Mouse (Mus musculus) gastrocnemius, postnatal 25 days (tissue): Measurements from ENCODE around the gene Atg5. TPM values are rescaled to one million over a fixed set of nuclear protein-coding genes. Genes with fewer than 3 reads are reported as not detected.
A peak's percentile ranks its signal among the peaks of the same experiment; 100 is the strongest.
"Not testable (repeated sequence)": the region's sequence is repeated elsewhere in the genome, so short reads cannot be mapped to it uniquely, and the experiment has no call there.

Experiments used
- DNase-seq: peaks from one replicate; pipeline ENCODE4 v3.0.0; 2022
- long read RNA-seq, 2 experiments: library from polyadenylated mRNA; stranded (forward); transcript quantifications; one replicate each; pipeline ENCODE4 v2.0.0; 2021
- total RNA-seq, 2 experiments: library from RNA; stranded (reverse); gene quantifications; 1 replicate in 1 of 2; 2 replicates in 1 of 2; pipeline ENCODE4 v1.2.3; 2021

Gene Atg5
- total RNA-seq: 10 to 100 TPM in 1 of 2 experiments, 1 to 10 TPM in 1; 9.7 to 10.9 TPM
- long read RNA-seq, experiment 1, transcript Atg5-201 (8 exons, 2,352 nt): major isoform, 6 of 14 reads
- long read RNA-seq, experiment 1, partial matches to known transcripts: 3 of 14 reads
- long read RNA-seq, experiment 1, other reads (novel, unspliced or antisense): 5 of 14 reads
- long read RNA-seq, experiment 2, transcript Atg5-201 (8 exons, 2,352 nt): major isoform, 12 of 16 reads
- long read RNA-seq, experiment 2, partial matches to known transcripts: 2 of 16 reads
- long read RNA-seq, experiment 2, other reads (novel, unspliced or antisense): 2 of 16 reads

GRCm38 (mm10) chr10:44268145-44268860 lies at the start of gene Atg5:
Gene Atg5 (plus strand): TSS chr10:44268358.
- DNase-seq: peak; percentile 97

DNA sequence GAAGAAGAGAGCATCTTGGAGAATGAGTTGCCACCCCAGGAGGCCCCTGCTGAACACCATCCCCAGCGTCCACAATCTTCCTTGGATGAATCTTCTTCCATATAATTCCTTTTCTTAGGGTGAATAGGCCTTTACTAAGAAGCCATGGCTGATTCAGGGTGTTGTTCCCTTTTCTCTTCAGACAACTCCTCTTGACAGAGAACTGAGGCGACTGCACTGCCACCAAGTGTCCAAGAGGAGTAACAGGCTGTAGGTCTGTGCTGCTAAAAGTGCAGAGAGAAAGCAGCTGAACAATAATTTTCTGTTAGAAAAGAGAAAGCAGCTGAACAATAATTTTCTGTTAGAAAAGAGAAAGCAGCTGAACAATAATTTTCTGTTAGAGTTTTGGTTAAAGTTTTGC lies 49.1 kb upstream of the Atg5 start:
- not testable (repeated sequence) for DNase-seq

- DNase-seq: no peak
Measured at GRCm38 (mm10) chr10:44224345-44224744, 43.8 kb upstream of the Atg5 start.

DNA sequence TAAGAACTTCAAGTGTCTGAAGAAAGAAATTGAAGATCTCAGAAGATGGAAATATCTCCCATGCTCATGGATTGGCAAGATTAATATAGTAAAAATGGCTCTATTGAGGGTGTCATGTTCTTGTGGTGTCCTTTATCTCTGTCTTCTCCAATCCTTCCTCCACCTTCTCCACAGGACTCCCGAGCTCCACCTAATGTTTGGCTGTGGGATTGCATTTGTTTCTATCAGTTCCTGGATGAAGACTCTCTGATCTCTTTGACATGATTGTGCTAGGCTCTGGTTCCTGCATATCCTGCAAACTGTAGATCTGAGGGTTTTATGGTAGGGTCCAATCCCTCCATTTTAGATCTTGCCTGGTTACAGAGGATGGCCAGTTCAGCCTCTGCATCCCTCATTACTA lies 34.8 kb upstream of the Atg5 start:
- not testable (repeated sequence) for DNase-seq

DNA sequence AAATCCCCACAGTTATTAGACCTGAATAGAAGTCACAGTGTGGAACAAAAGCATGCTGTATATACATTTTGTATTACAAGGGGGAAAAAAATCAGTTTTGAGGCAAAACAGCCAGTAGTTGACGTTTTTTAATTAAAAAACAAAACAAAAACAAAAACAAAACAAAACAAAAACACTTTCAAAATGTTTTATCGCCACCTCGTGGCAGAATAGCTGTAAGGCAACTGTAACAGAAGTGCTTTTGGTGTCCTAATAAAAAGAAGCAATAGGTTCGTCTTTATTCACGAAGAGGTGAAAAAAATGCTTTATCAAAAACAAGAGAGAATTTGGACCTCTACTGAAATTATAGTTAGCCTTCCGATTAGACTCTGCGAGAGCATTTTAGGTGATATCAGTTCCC lies 32.9 kb upstream of the Atg5 start:
- DNase-seq: not testable (repeated sequence)

DNA sequence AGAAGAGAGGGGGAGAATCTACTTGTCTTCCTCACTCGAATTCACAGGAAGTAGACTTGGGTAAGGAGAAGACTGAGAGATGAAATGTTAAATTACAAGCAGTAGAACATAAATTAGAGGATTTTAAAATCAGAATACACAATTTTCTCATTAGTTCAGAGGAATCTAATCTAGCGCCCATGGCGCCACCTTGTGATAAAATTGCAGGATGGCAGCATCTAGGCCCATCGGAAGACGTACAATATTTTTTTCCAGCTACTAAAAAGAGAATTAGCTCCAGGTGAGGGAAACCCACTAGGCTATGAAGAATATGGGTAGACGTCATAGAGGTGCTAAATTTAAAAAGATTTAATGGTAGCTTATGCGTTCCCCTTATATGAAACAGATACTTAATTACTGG lies 11.5 kb upstream of the Atg5 start:
- no peak for DNase-seq

- no peak for DNase-seq
Measured at GRCm38 (mm10) chr10:44265835-44266234, 2.3 kb upstream of the Atg5 start.

DNA sequence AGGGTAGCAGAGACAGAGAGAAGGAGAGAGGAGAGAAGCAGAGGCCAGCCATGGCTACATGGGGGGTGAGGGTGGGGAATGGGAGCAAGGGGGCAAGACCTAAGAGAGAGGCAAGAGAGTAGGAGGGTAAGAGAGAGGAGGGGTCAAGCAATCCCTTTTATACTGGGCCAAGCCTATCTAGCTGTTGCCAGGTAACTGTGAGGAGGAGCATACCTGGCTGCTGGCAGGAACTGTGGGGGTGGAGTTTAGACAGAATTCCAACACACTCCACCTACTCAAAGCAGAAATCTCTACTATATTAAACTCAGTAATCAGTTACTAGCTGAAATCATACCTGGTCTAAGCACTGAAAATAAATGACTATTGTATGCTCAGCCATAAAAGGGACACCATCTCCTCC lies 1.6 kb upstream of the Atg5 start:
- DNase-seq: no peak

- no peak for DNase-seq
Measured at GRCm38 (mm10) chr10:44267426-44268142, 574 bp upstream of the Atg5 start.

GRCm38 (mm10) chr10:44269211-44269610 lies 1.1 kb downstream of the Atg5 start:
- DNase-seq: no peak

DNA sequence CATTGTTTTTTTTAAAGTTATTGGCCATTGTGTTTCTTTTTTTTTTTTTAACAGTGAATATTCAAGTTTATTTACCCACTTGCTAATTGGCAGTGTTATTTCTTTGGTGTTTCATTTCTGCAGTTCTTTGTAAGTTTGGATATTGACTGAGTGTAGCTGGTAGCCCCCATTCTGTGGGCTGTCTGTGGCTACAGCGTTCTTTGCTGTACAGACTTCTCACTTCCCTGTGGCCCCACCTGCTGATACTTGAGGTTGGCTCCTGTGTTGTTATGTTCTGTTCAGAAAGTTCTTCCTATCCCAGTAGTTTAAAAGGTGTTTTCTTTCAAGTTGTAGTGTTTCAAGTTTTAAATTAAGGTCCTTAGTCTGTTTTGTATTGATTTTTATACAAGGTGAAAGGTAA lies 14.2 kb downstream of the Atg5 start:
- no peak for DNase-seq

DNA sequence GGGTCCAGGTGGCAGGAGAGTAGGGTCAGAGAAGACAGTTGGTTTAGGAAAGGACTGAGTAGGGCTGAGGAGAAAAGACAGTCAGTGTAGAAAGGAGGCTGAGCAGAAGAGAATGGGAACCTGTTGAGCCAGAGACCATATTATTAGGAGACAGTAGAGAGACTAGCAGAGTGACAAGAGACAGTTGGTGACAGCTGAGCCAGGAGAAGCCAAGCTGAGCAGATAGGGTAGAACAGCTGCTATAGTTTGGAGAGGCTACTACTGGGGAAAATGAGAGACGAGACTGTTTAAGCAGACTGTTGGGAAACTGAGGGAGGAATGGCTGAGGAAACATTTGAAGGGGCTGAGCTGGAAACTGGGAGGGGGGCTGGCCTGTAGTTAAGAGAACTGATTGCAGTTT lies 16.9 kb downstream of the Atg5 start:
- no peak for DNase-seq

GRCm38 (mm10) chr10:44285935-44286334 lies 17.8 kb downstream of the Atg5 start:
- no peak for DNase-seq

DNA sequence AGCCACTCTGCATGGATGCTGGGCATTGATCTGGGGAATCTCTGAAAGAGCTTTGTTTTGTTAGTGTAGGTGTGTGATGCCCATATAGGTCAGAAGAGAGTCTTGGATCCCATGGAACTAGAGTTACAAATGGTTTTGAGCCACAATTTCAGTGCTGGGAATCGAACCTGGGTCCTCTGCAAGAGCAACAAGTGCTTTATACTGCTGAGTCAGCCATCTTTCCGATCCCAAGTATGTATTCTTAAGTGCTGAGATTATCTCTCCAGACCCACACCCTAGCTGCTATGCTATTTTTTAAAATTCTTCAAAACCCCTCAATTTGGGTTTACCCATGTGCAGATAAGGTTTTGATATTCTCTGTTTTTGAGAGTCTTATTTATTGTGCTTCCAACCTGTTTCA lies 22.7 kb downstream of the Atg5 start:
- DNase-seq: no peak

DNA sequence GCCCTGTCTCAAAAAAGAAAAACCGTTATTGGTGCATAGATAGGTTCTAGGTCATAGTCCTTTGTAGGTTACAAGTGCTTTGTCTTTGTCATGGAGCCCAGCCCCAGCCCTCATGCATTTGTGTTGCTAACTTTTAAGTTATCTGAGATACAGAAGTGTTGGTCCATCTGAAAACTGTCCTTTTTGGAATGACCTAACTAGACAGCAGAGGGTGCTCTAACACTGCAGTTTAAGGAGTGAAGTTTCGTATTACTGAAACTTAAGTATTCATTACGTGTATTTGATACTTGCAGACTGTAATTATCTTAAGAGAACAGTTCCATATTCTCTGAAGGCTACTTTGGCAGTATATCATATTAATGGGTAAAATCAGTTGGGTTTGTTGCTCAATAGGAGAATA lies 24.0 kb downstream of the Atg5 start:
- DNase-seq: no peak

GRCm38 (mm10) chr10:44299165-44299564 lies 31.0 kb downstream of the Atg5 start:
- no peak for DNase-seq

- no peak for DNase-seq
Measured at GRCm38 (mm10) chr10:44300078-44300477, 31.9 kb downstream of the Atg5 start.

GRCm38 (mm10) chr10:44303648-44304329 lies 35.6 kb downstream of the Atg5 start:
- no peak for DNase-seq

- DNase-seq: no peak
Measured at GRCm38 (mm10) chr10:44304330-44304717, 36.2 kb downstream of the Atg5 start.

- no peak for DNase-seq
Measured at GRCm38 (mm10) chr10:44304845-44305244, 36.7 kb downstream of the Atg5 start.

- no peak for DNase-seq
Measured at GRCm38 (mm10) chr10:44306308-44306707, 38.1 kb downstream of the Atg5 start.

- DNase-seq: no peak
Measured at GRCm38 (mm10) chr10:44308280-44308679, 40.1 kb downstream of the Atg5 start.

GRCm38 (mm10) chr10:44309250-44309649 lies 41.1 kb downstream of the Atg5 start:
- DNase-seq: no peak
